Mouse (Mus musculus): ENCODE data around the gene Ranbp10. TPM values are rescaled to one million over a fixed set of nuclear protein-coding genes. Genes with fewer than 3 reads are reported as not detected.

The Ranbp10 gene
- polyA plus RNA-seq, 2 experiments: 37.0 to 60.6 TPM

DNA sequence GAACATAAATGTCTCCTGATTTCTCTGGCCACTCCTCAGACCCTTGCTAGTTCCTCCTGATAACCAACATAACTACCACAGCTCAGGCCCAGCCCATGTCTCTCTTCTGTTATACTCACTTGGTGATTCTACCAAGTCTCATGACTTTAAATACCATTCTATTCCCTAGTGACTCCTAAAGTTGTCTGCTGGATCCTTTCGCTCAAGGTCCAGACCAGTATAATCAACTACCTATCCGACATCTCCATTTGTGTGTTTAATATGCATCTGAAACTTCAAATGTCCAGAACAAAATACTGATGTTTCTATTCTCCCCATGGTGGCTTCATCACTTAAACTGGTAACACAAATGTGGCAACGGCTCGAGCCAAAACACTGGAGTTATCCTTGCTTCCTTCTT, 83.8 kb downstream of the Ranbp10 start:
- WGBS (ENCODE audit: insufficient replicate concordance): 69% methylated on average over 4 of the region's 4 CpGs
- TF ChIP-seq EP300 (IDR thresholded peaks at IDR 0.05; ENCODE audit: low read depth) (no peak), CTCF (IDR thresholded peaks at IDR 0.05; ENCODE audit: low read depth) (no peak)
- Histone ChIP-seq H3K4me2 (ENCODE audit: low read depth) (no peak overlapping the region), H3K36me3 (replicated peaks; ENCODE audit: control insufficient read depth, insufficient read depth, low read depth) (no peaks in the 10 kb centered on the region), H3K9me3 (ENCODE audit: control insufficient read depth, low read length) (no peaks in the 10 kb centered on the region), H3K9ac (replicated peaks) (no peak overlapping the region), H3K4me1 (replicated peaks; ENCODE audit: control insufficient read depth in 2 of 2, insufficient read depth in 2 of 2, low read length in 1 of 2) (0 out of 4 replicates have a peak, but pooled peaks cover 0 to 2% of the 10 kb centered on the region in 2 experiments), H3K27ac (no peak overlapping the region), H3K4me3 (ENCODE audit: insufficient read depth in 1 of 2, low read depth in 2 of 2, low read length in 2 of 2) (no peak overlapping the region), H3K27me3 (ENCODE audit: control insufficient read depth, insufficient read depth, low read length) (no peaks in the 10 kb centered on the region)
- ATAC-seq (ENCODE audit: insufficient read depth) (no peak), DNase-seq (ENCODE audit: low read depth in 3 of 3, low spot score in 3 of 3) (no peak)

DNA sequence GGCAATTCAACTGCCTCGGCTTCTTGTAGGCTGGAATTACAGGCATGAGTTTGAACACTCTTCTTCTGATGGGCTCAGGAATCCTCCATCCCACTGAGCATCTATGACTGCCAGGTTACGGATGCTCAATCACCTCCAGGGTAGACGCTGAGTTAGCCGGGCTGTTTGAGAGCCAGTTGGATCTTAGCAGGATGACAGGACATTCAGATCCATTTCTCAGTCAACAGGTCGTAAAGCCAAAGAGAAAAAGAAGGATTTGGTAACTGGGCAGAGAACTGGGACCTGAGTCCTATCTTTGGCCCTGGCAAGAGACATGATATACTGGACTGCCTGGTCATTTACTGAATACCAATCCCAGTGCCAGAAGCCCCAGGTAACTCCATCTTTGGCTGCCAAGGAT, 87.9 kb downstream of the Ranbp10 start:
- no peaks in the 10 kb centered on the region for H3K36me3 ChIP-seq (replicated peaks; ENCODE audit: control insufficient read depth, insufficient read depth, low read depth)
- H3K9me3 ChIP-seq (ENCODE audit: control insufficient read depth, low read length): no peaks in the 10 kb centered on the region
- 74% methylated on average over 5 of the region's 5 CpGs for WGBS (ENCODE audit: insufficient replicate concordance)
- H3K9ac ChIP-seq (replicated peaks): no peak overlapping the region
- DNase-seq (ENCODE audit: low read depth in 3 of 3, low spot score in 3 of 3): no peak
- H3K4me2 ChIP-seq (ENCODE audit: low read depth): no peak overlapping the region
- H3K4me3 ChIP-seq (ENCODE audit: insufficient read depth in 1 of 2, low read depth in 2 of 2, low read length in 2 of 2): no peak overlapping the region
- TF ChIP-seq EP300 (IDR thresholded peaks at IDR 0.05; ENCODE audit: low read depth) (no peak), CTCF (IDR thresholded peaks at IDR 0.05; ENCODE audit: low read depth) (no peak)
- 0 out of 4 replicates have a peak, but pooled peaks cover 0 to 2% of the 10 kb centered on the region in 2 experiments for H3K4me1 ChIP-seq (replicated peaks; ENCODE audit: control insufficient read depth in 2 of 2, insufficient read depth in 2 of 2, low read length in 1 of 2)
- no peaks in the 10 kb centered on the region for H3K27me3 ChIP-seq (ENCODE audit: control insufficient read depth, insufficient read depth, low read length)
- H3K27ac ChIP-seq: no peak overlapping the region
- ATAC-seq (ENCODE audit: insufficient read depth): no peak

DNA sequence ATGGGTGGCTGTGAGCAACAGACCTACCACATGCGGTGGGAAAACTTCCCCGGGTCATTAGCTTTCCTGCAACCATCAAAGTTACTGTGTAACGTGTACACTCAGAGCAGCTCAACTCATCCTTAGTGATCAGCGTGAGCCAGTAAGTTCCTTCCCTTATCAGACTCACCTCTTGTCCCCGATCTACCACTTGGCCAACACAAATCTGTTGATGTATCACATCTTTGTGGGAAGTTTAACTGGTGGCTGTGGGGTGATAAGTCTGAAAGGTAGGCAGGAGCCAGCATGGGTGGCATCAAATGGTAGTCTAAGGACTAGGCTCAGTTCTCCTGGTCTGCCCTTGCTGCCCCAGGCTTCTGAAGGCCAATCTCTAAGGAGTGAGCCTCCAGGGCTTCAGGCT, 95.0 kb downstream of the Ranbp10 start:
- no peak overlapping the region for H3K4me3 ChIP-seq (ENCODE audit: insufficient read depth in 1 of 2, low read depth in 2 of 2, low read length in 2 of 2)
- no peaks in the 10 kb centered on the region for H3K27me3 ChIP-seq (ENCODE audit: control insufficient read depth, insufficient read depth, low read length)
- no peaks in the 10 kb centered on the region for H3K36me3 ChIP-seq (replicated peaks; ENCODE audit: control insufficient read depth, insufficient read depth, low read depth)
- H3K27ac ChIP-seq: no peak overlapping the region
- ATAC-seq (ENCODE audit: insufficient read depth): peak; percentile 50; the same call in 1 of the 2 replicates
- no peak for DNase-seq (ENCODE audit: low read depth in 3 of 3, low spot score in 3 of 3)
- no peaks in the 10 kb centered on the region for H3K9me3 ChIP-seq (ENCODE audit: control insufficient read depth, low read length)
- 29% methylated on average over 5 of the region's 5 CpGs for WGBS (ENCODE audit: insufficient replicate concordance)
- H3K9ac ChIP-seq (replicated peaks): no peak overlapping the region
- TF ChIP-seq CTCF (IDR thresholded peaks at IDR 0.05; ENCODE audit: low read depth): no peak
- TF ChIP-seq EP300 (IDR thresholded peaks at IDR 0.05; ENCODE audit: low read depth): peak; percentile 60
- H3K4me1 ChIP-seq (replicated peaks; ENCODE audit: control insufficient read depth in 2 of 2, insufficient read depth in 2 of 2, low read length in 1 of 2): peaks cover 4 to 9% of the 10 kb centered on the region in 2 experiments; a peak in 3 of 4 replicates
- H3K4me2 ChIP-seq (ENCODE audit: low read depth): no peak overlapping the region

DNA sequence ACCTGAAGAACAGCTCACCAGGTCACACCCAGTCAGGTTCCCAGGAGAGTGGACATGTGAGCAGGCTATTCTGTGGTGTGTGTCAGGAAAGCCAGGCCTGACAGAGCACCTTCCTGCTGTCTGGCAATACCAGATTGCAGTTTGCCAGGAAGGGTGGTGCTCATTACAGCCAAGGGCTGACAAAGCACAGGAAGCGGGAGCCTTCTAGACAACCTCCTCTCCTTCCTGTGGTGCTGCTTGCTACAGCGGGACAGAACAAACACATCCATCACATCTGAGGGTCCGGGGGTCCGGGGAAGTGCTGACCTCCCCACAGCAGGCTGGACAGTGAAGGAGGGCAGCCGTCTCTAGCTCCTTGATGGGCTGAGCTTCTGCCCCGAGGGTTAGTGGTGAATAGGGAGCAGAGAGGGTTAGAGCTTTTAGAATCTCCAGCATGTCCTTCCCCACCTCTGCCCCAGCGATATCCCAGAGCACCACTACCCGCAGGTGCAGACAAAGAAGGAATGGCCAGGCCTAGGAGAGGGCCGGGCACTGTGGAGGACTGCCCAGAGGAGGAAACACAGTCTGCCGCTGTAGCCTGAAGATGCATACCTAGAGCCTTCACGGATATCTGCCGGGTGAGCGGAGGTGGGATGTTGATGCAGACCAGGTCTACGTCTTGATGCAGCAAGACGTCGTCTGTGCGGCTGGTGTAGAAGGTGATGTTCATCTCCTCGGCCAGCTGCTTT, 99.6 kb downstream of the Ranbp10 start:
- Histone ChIP-seq H3K27me3 (ENCODE audit: control insufficient read depth, insufficient read depth, low read length) (no peaks in the 10 kb centered on the region), H3K4me1 (replicated peaks; ENCODE audit: control insufficient read depth in 2 of 2, insufficient read depth in 2 of 2, low read length in 1 of 2) (peaks cover 4 to 9% of the 10 kb centered on the region in 2 experiments; a peak in 3 of 4 replicates), H3K9ac (replicated peaks) (no peak overlapping the region), H3K9me3 (ENCODE audit: control insufficient read depth, low read length) (no peaks in the 10 kb centered on the region), H3K27ac (no peak overlapping the region), H3K4me2 (ENCODE audit: low read depth) (no peak overlapping the region), H3K4me3 (ENCODE audit: insufficient read depth in 1 of 2, low read depth in 2 of 2, low read length in 2 of 2) (no peak overlapping the region), H3K36me3 (replicated peaks; ENCODE audit: control insufficient read depth, insufficient read depth, low read depth) (no peaks in the 10 kb centered on the region)
- DNase-seq (ENCODE audit: low read depth in 3 of 3, low spot score in 3 of 3) (no peak), ATAC-seq (ENCODE audit: insufficient read depth) (peak; percentile 62)
- WGBS (ENCODE audit: insufficient replicate concordance): 41% methylated on average over 18 of the region's 18 CpGs
- TF ChIP-seq EP300 (IDR thresholded peaks at IDR 0.05; ENCODE audit: low read depth) (no peak), CTCF (IDR thresholded peaks at IDR 0.05; ENCODE audit: low read depth) (no peak)

DNA sequence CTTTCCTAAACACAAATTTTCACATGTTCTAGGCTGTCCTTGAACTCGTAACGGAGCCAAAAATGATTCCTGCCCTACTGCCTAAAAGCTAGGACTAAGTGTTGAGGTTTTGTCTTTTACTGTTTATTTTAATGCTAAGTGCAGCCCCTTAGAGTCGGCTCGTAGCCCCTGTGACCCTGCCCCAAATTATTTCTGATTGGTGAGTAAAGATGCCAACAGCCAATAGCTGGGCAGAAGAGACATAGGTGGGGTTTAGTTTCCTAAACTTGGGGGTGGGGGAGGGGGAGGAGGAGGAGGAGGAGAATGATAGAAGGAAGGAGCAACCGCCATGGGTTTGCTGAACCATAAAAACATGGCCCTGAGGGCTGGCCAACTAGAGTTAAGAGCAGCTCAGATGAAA, 101.4 kb downstream of the Ranbp10 start:
- ATAC-seq (ENCODE audit: insufficient read depth) (no peak), DNase-seq (ENCODE audit: low read depth in 3 of 3, low spot score in 3 of 3) (no peak)
- Histone ChIP-seq H3K4me1 (replicated peaks; ENCODE audit: control insufficient read depth in 2 of 2, insufficient read depth in 2 of 2, low read length in 1 of 2) (no peaks in the 10 kb centered on the region), H3K9me3 (ENCODE audit: control insufficient read depth, low read length) (no peaks in the 10 kb centered on the region), H3K9ac (replicated peaks) (no peak overlapping the region), H3K27me3 (ENCODE audit: control insufficient read depth, insufficient read depth, low read length) (no peaks in the 10 kb centered on the region), H3K4me3 (ENCODE audit: insufficient read depth in 1 of 2, low read depth in 2 of 2, low read length in 2 of 2) (no peak overlapping the region), H3K4me2 (ENCODE audit: low read depth) (no peak overlapping the region), H3K27ac (no peak overlapping the region), H3K36me3 (replicated peaks; ENCODE audit: control insufficient read depth, insufficient read depth, low read depth) (no peaks in the 10 kb centered on the region)
- WGBS (ENCODE audit: insufficient replicate concordance): 62% methylated on average over 5 of the region's 5 CpGs
- TF ChIP-seq EP300 (IDR thresholded peaks at IDR 0.05; ENCODE audit: low read depth) (no peak), CTCF (IDR thresholded peaks at IDR 0.05; ENCODE audit: low read depth) (no peak)
